In the genomic region with DNA sequence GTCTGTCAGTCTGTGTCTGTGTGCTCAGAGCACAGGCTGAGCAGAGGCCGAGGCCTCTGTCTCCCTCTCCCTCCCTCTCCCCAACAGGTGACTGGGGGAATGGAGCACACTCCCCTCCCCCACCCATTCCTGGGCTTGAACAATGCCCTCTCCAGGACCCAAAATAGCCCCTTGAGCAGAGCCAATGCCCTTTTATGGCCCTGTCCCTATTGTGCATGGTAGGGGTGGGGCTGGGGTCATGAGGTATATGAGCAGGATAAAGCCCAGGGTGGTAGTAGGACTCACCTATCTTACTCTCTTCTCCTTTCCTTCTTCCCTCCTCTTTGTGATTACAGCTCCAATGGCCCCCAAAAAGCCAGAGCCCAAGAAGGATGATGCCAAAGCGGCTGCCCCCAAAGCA, we compare ENCODE assay signal across 33 mouse cellular contexts. TPM values are rescaled to one million over a fixed set of nuclear protein-coding genes. Genes with fewer than 3 reads are reported as not detected.
DNase-seq lines count a peak whose midpoint lies in the region; ATAC-seq and TF ChIP-seq lines count a peak whose summit lies in the region.
"Had no signal": no experiment of that assay in that cellular context is flagged by ENCODE, and none has a peak within 500 bp of the region (broad histone marks: within the 10 kb centered on the region; RNA-seq: fewer than 3 reads in every experiment).

No protein-coding gene starts in this region.

- no peak overlapping the region for H3K9ac ChIP-seq in ES-Bruce4 (ENCODE audit: low read depth, poor library complexity, severe bottlenecking)
- H3K9ac ChIP-seq in heart, embryonic 12.5 days: peak overlapping the region; percentile 87
- no peak overlapping the region for H3K9ac ChIP-seq in liver, embryonic 12.5 days
- H3K9ac ChIP-seq: forebrain, embryonic 13.5 days; intestine, embryonic 15.5 days; limb, embryonic 12.5 days had no signal

- no peaks in the 10 kb centered on the region for H3K27me3 ChIP-seq in ES-Bruce4 (ENCODE audit: control insufficient read depth, insufficient read depth, low read length, poor library complexity, severe bottlenecking)
- no peaks in the 10 kb centered on the region for H3K27me3 ChIP-seq in heart, embryonic 12.5 days (replicated peaks)
- peaks cover 50% of the 10 kb centered on the region for H3K27me3 ChIP-seq in liver, embryonic 12.5 days (replicated peaks)
- H3K27me3 ChIP-seq: forebrain, embryonic 13.5 days; intestine, embryonic 15.5 days had no signal

- peak; percentile 82 for ATAC-seq in heart, embryonic 12.5 days (ENCODE audit: insufficient number of reproducible peaks, low FRiP score)
- ATAC-seq in liver, embryonic 12.5 days: no peak
- ATAC-seq: forebrain, embryonic 13.5 days; hindbrain, embryonic 16.5 days; midbrain, embryonic 16.5 days had no signal

- no peaks in the 10 kb centered on the region for H3K4me1 ChIP-seq in ES-Bruce4 (ENCODE audit: control insufficient read depth, insufficient read depth, low read length)
- peaks cover 37% of the 10 kb centered on the region for H3K4me1 ChIP-seq in heart, embryonic 12.5 days (replicated peaks)
- no peaks in the 10 kb centered on the region for H3K4me1 ChIP-seq in liver, embryonic 12.5 days
- H3K4me1 ChIP-seq: forebrain, embryonic 13.5 days had no signal

- H3K4me3 ChIP-seq in ES-Bruce4 (ENCODE audit: low read depth, low read length): no peak overlapping the region; the same call in 1 of the 2 replicates
- peak overlapping the region; percentile 63 for H3K4me3 ChIP-seq in heart, embryonic 12.5 days
- no peak overlapping the region for H3K4me3 ChIP-seq in liver, embryonic 12.5 days
- H3K4me3 ChIP-seq: forebrain, embryonic 13.5 days; hindbrain, embryonic 10.5 days; intestine, embryonic 15.5 days; layer of hippocampus, adult 2 months; limb, embryonic 12.5 days had no signal

- H3K36me3 ChIP-seq in ES-Bruce4 (ENCODE audit: control insufficient read depth, insufficient read depth, low read length, poor library complexity, severe bottlenecking): no peaks in the 10 kb centered on the region
- peaks cover 26% of the 10 kb centered on the region for H3K36me3 ChIP-seq in heart, embryonic 12.5 days
- no peaks in the 10 kb centered on the region for H3K36me3 ChIP-seq in liver, embryonic 12.5 days
- H3K36me3 ChIP-seq: hindbrain, embryonic 10.5 days; intestine, embryonic 15.5 days; limb, embryonic 12.5 days had no signal

- H3K27ac ChIP-seq in ES-Bruce4 (ENCODE audit: insufficient read depth, low read length): no peak overlapping the region
- peak overlapping the region; percentile 95 for H3K27ac ChIP-seq in heart, embryonic 12.5 days (ENCODE audit: poor library complexity, severe bottlenecking)
- no peak overlapping the region for H3K27ac ChIP-seq in liver, embryonic 12.5 days
- H3K27ac ChIP-seq: forebrain, embryonic 13.5 days; hindbrain, embryonic 10.5 days; intestine, embryonic 15.5 days; layer of hippocampus, adult 2 months; limb, embryonic 12.5 days had no signal

- peak; percentile 75 to 86 for DNase-seq in heart, adult 18-20 months
- DNase-seq in heart, postnatal 10 days: peak; percentile 86 to 88
- DNase-seq in thymus, postnatal 10 days (ENCODE audit: low spot score in 2 of 2): no peak
- DNase-seq in T-cell, adult 2 months (ENCODE audit: low spot score): no peak
- DNase-seq in urinary bladder, adult 2 months (ENCODE audit: low spot score): no peak
- DNase-seq: adrenal gland, postnatal 14 days; cerebellum, adult 2 months; cerebellum, postnatal 25 days; embryo, embryonic 11 days; gastrocnemius, postnatal 10 days; kidney, adult 8-10 months; kidney, postnatal 10 days; layer of hippocampus, postnatal 36 days; lung, adult 18-20 months; thymus, postnatal 36 days had no signal

- no peak for TF ChIP-seq CTCF in ES-Bruce4 (IDR thresholded peaks at IDR 0.05; ENCODE audit: low read depth, low read length)

- H3K4me2 ChIP-seq in heart, embryonic 12.5 days: peak overlapping the region; percentile 59
- H3K4me2 ChIP-seq in liver, embryonic 12.5 days: no peak overlapping the region
- H3K4me2 ChIP-seq: forebrain, embryonic 13.5 days; intestine, embryonic 15.5 days; limb, embryonic 12.5 days; liver, embryonic 11.5 days had no signal

- peak; percentile 78 for TF ChIP-seq EP300 in ES-Bruce4 (IDR thresholded peaks at IDR 0.05; ENCODE audit: insufficient read depth, low read depth, low read length)

- 50% methylated on average over 2 of the region's 2 CpGs for WGBS in heart, embryonic 12.5 days
- WGBS in liver, embryonic 12.5 days (ENCODE audit: insufficient replicate concordance): 74% methylated on average over 2 of the region's 2 CpGs

- TF ChIP-seq POLR2A in ES-Bruce4 (IDR thresholded peaks at IDR 0.05; ENCODE audit: insufficient read depth, low read length): no peak

- intact Hi-C loops in heart, postnatal 10 days (cut with DNase I): no loop called here

- H3K9me3 ChIP-seq in ES-Bruce4 (replicated peaks; ENCODE audit: control insufficient read depth, insufficient read depth, low read length, poor library complexity, severe bottlenecking): no peaks in the 10 kb centered on the region
- no peaks in the 10 kb centered on the region for H3K9me3 ChIP-seq in heart, embryonic 12.5 days (replicated peaks)
- H3K9me3 ChIP-seq in liver, embryonic 12.5 days (replicated peaks): no peaks in the 10 kb centered on the region
- H3K9me3 ChIP-seq: forebrain, embryonic 13.5 days; hindbrain, embryonic 10.5 days; intestine, embryonic 15.5 days; limb, embryonic 12.5 days had no signal

RNA-seq across cellular contexts. Expression of gene Pth1r, which starts 16.5 kb away (rescaled TPM):
- polyA plus RNA-seq in ES-Bruce4 (2011; ENCODE audit: insufficient read depth, insufficient read length, low read depth, missing spikeins): 3.4 and 4.6 TPM in 2 replicates
- total RNA-seq in heart, adult 18-20 months (2021): 1 to 10 TPM; 4.6 to 6.3 TPM
- 45.8 and 46.1 TPM in 2 replicates for polyA plus RNA-seq in heart, embryonic 12.5 days (2016; fragmentation: Nextera tagmentation; extraction: Ambion mirVana)
- 10 to 100 TPM; 11.5 to 13.4 TPM for total RNA-seq in heart, postnatal 10 days (2021)
- polyA plus RNA-seq in liver, embryonic 12.5 days (2016; fragmentation: Nextera tagmentation; extraction: Ambion mirVana): 7.8 and 9.1 TPM in 2 replicates
- 20.4 and 23.0 TPM in 2 replicates for polyA plus RNA-seq in urinary bladder, adult 2 months (2012; rRNA removed)

RNA-seq across cellular contexts. Expression of gene Myl3, which starts 21.7 kb away (rescaled TPM):
- polyA plus RNA-seq in ES-Bruce4 (2011; ENCODE audit: insufficient read depth, insufficient read length, low read depth, missing spikeins): 2.2 and 4.1 TPM in 2 replicates
- over 10,000 TPM; 10,039 to 12,689 TPM for total RNA-seq in heart, adult 18-20 months (2021)
- 3,437 and 3,612 TPM in 2 replicates for polyA plus RNA-seq in heart, embryonic 12.5 days (2016; fragmentation: Nextera tagmentation; extraction: Ambion mirVana)
- total RNA-seq in heart, postnatal 10 days (2021): over 10,000 TPM; 11,120 to 11,825 TPM
- 0.48 and 1.6 TPM in 2 replicates for polyA plus RNA-seq in liver, embryonic 12.5 days (2016; fragmentation: Nextera tagmentation; extraction: Ambion mirVana)
- not detected in 2 replicates for polyA plus RNA-seq in urinary bladder, adult 2 months (2012; rRNA removed)
- total RNA-seq: layer of hippocampus, adult 2 months; layer of hippocampus, postnatal 36 days; MEL had no signal
- polyA plus RNA-seq: hindbrain, embryonic 10.5 days had no signal

RNA-seq across cellular contexts. Expression of gene Prss42, which starts 34.6 kb away (rescaled TPM):
- 8.7 and 11.0 TPM in 2 replicates for polyA plus RNA-seq in ES-Bruce4 (2011; ENCODE audit: insufficient read depth, insufficient read length, low read depth, missing spikeins)
- not detected for total RNA-seq in heart, adult 18-20 months (2021)
- 0.14 TPM in 1 of 2 replicates, not detected in the other for polyA plus RNA-seq in heart, embryonic 12.5 days (2016; fragmentation: Nextera tagmentation; extraction: Ambion mirVana)
- total RNA-seq in heart, postnatal 10 days (2021): not detected
- not detected in 2 replicates for polyA plus RNA-seq in liver, embryonic 12.5 days (2016; fragmentation: Nextera tagmentation; extraction: Ambion mirVana)
- polyA plus RNA-seq in urinary bladder, adult 2 months (2012; rRNA removed): not detected in 2 replicates
- total RNA-seq: adrenal gland, postnatal 14 days; gastrocnemius, postnatal 10 days; layer of hippocampus, adult 2 months; layer of hippocampus, postnatal 36 days; left cerebral cortex, postnatal 14 days; MEL had no signal
- polyA plus RNA-seq: cerebellum, adult 2 months; embryonic facial prominence, embryonic 14.5 days; forebrain, embryonic 13.5 days; frontal cortex, adult 2 months; hindbrain, embryonic 10.5 days; hindbrain, embryonic 16.5 days; intestine, embryonic 15.5 days; limb, embryonic 12.5 days; liver, embryonic 11.5 days; midbrain, embryonic 16.5 days; neural tube, embryonic 14.5 days; spleen, adult 2 months had no signal

RNA-seq across cellular contexts. Expression of gene Prss44, which starts 50.4 kb away (rescaled TPM):
- 0.54 and 2.1 TPM in 2 replicates for polyA plus RNA-seq in ES-Bruce4 (2011; ENCODE audit: insufficient read depth, insufficient read length, low read depth, missing spikeins)
- not detected for total RNA-seq in heart, adult 18-20 months (2021)
- not detected in 2 replicates for polyA plus RNA-seq in heart, embryonic 12.5 days (2016; fragmentation: Nextera tagmentation; extraction: Ambion mirVana)
- not detected for total RNA-seq in heart, postnatal 10 days (2021)
- not detected in 2 replicates for polyA plus RNA-seq in liver, embryonic 12.5 days (2016; fragmentation: Nextera tagmentation; extraction: Ambion mirVana)
- not detected in 2 replicates for polyA plus RNA-seq in urinary bladder, adult 2 months (2012; rRNA removed)
- total RNA-seq: adrenal gland, postnatal 14 days; gastrocnemius, postnatal 10 days; layer of hippocampus, adult 2 months; layer of hippocampus, postnatal 36 days; left cerebral cortex, postnatal 14 days; MEL had no signal
- polyA plus RNA-seq: cerebellum, adult 2 months; embryonic facial prominence, embryonic 14.5 days; forebrain, embryonic 13.5 days; frontal cortex, adult 2 months; hindbrain, embryonic 10.5 days; hindbrain, embryonic 16.5 days; intestine, embryonic 15.5 days; limb, embryonic 12.5 days; liver, embryonic 11.5 days; midbrain, embryonic 16.5 days; neural tube, embryonic 14.5 days; spleen, adult 2 months; stomach, embryonic 14.5 days had no signal

Comparison
In these comparisons a context has a peak if more than half of its experiments do, and no peak if none do; other contexts are left out.
1. DNase-seq: peak in heart, adult 18-20 months (2 of 2) and heart, postnatal 10 days (2 of 2); none in thymus, postnatal 10 days (0 of 2), T-cell, adult 2 months (single experiment) and urinary bladder, adult 2 months (single experiment).
2. RNA of gene Myl3, which starts 21.7 kb away (polyA plus RNA-seq): 3,437 to 3,612 TPM in heart, embryonic 12.5 days; 2.2 to 4.1 TPM in ES-Bruce4, 0.48 to 1.6 TPM in liver, embryonic 12.5 days and not detected in urinary bladder, adult 2 months; every median in the first group is over 100 times any median in the second.